Mouse (Mus musculus) kidney, postnatal 0 days (tissue): ENCODE data around the gene Tns3. TPM values are rescaled to one million over a fixed set of nuclear protein-coding genes. Genes with fewer than 3 reads are reported as not detected.

ENCODE experiments used
- ATAC-seq: fragments of 200-750 bp; cut with Nextera tagmentation; replicated peaks from 2 replicates; pipeline ENCODE4 v1.8.0; 2017; ENCODE audit warnings: low read depth, moderate number of reproducible peaks, moderate TSS enrichment, moderate library complexity; ENCODE audit not compliant: low FRiP score
- DNase-seq: peaks from one replicate; pipeline ENCODE4 v3.0.0-alpha.2; 2016; ENCODE audit warnings: low spot score
- H3K27ac ChIP-seq: fragments of 300-500 bp; sonication (generic); 2 replicates; pipeline ENCODE4 v1.5.1; 2014; ENCODE audit warnings: mild to moderate bottlenecking
- H3K27me3 ChIP-seq: fragments of 300-500 bp; sonication (generic); 2 replicates; pipeline ENCODE4 v1.6.1; 2014; ENCODE audit warnings: low read length, mixed read lengths; ENCODE audit not compliant: insufficient read depth
- H3K36me3 ChIP-seq: fragments of 300-500 bp; sonication (generic); 2 replicates; pipeline ENCODE4 v1.6.1; 2014; ENCODE audit warnings: low read length, mixed read lengths; ENCODE audit not compliant: insufficient read depth
- H3K4me1 ChIP-seq: fragments of 300-500 bp; sonication (generic); replicated peaks from 2 replicates; pipeline ENCODE4 v1.6.1; 2014; ENCODE audit warnings: antibody characterized with exemption, low read length, mixed read lengths; ENCODE audit not compliant: insufficient read depth
- H3K4me2 ChIP-seq: fragments of 300-500 bp; sonication (generic); 2 replicates; pipeline ENCODE4 v1.6.1; 2014; ENCODE audit warnings: mild to moderate bottlenecking, low read length, moderate library complexity, mixed read lengths
- H3K4me3 ChIP-seq: fragments of 300-500 bp; sonication (generic); replicated peaks from 2 replicates; pipeline ENCODE4 v1.5.1; 2014; ENCODE audit warnings: low read depth, low read length
- H3K9ac ChIP-seq: fragments of 300-500 bp; sonication (generic); 2 replicates; pipeline ENCODE4 v1.6.1; 2014; ENCODE audit warnings: low read depth, low read length
- H3K9me3 ChIP-seq: fragments of 300-500 bp; sonication (generic); replicated peaks from 2 replicates; pipeline ENCODE4 v1.6.1; 2016; ENCODE audit warnings: low read length, inconsistent platforms, mixed read lengths
- CTCF ChIP-seq: IDR thresholded peaks from 2 replicates; pipeline ENCODE4 v1.5.1; 2016; ENCODE audit warnings: antibody characterized with exemption, low read depth, mild to moderate bottlenecking, moderate library complexity
- WGBS: fragments of 180-500 bp; shearing (Covaris S2); extraction: QIAGEN DNeasy Blood & Tissue Kit; methylation state at CpG from one replicate; pipeline ENCODE4 v1.1.7; 2014; 5-methylcytosine and 5-hydroxymethylcytosine counted together
- polyA plus RNA-seq: library from polyadenylated mRNA; unstranded; fragments of >200 nt; fragmentation: Nextera tagmentation; extraction: Ambion mirVana; gene quantifications from 2 replicates; pipeline ENCODE4 v1.2.1, GENCODE M21; 2015

Tns3 gene
- polyA plus RNA-seq, 1 experiment from 2014 or later, result 17.6 TPM

- no peak for ATAC-seq
These were observed 89.8 kb downstream of the Tns3 start for GRCm38 (mm10) chr11:8574562-8574961.

GRCm38 (mm10) chr11:8572762-8573161 is 91.6 kb downstream of the Tns3 start:
- peaks cover 43% of the 10 kb centered on the region for H3K4me1 ChIP-seq

More at GRCm38 (mm10) chr11:8574562-8574961, 89.8 kb downstream of the Tns3 start:
- H3K36me3 ChIP-seq, result no peaks in the 10 kb centered on the region
- H3K27ac ChIP-seq, result no peak overlapping the region
- DNase-seq, result no peak
- peaks cover 47% of the 10 kb centered on the region for H3K4me1 ChIP-seq
- no peaks in the 10 kb centered on the region for H3K27me3 ChIP-seq
- no peak overlapping the region for H3K9ac ChIP-seq
- WGBS, result 84% methylated on average over 6 of the region's 6 CpGs
- H3K4me3 ChIP-seq, result no peak overlapping the region
- no peak for TF ChIP-seq CTCF
- H3K9me3 ChIP-seq, result no peaks in the 10 kb centered on the region
- no peak overlapping the region for H3K4me2 ChIP-seq

GRCm38 (mm10) chr11:8569232-8570028 is 94.9 kb downstream of the Tns3 start:
- Histone ChIP-seq H3K4me3 (no peak overlapping the region), H3K27ac (peak overlapping the region; percentile 76), H3K9ac (no peak overlapping the region), H3K9me3 (no peaks in the 10 kb centered on the region), H3K4me1 (peaks cover 25% of the 10 kb centered on the region; the same call in 1 of the 2 replicates), H3K27me3 (no peaks in the 10 kb centered on the region), H3K36me3 (0 out of 2 replicates have a peak, but pooled peaks cover 3% of the 10 kb centered on the region), H3K4me2 (no peak overlapping the region)
- TF ChIP-seq CTCF, result peak; percentile 27; the same call in 1 of the 2 replicates
- 15% methylated on average over 7 of the region's 7 CpGs for WGBS
- ATAC-seq (peak; percentile 77), DNase-seq (peak; percentile 73)

More at GRCm38 (mm10) chr11:8572762-8573161, 91.6 kb downstream of the Tns3 start:
- Histone ChIP-seq H3K4me2 (no peak overlapping the region), H3K27me3 (no peaks in the 10 kb centered on the region), H3K9ac (no peak overlapping the region), H3K36me3 (no peaks in the 10 kb centered on the region), H3K27ac (0 out of 2 replicates have a peak overlapping the region, but pooled peaks have one; percentile 8), H3K9me3 (no peaks in the 10 kb centered on the region), H3K4me3 (no peak overlapping the region)
- DNase-seq (no peak), ATAC-seq (no peak)
- no peak for TF ChIP-seq CTCF
- 76% methylated on average over 7 of the region's 7 CpGs for WGBS

GRCm38 (mm10) chr11:8568829-8569228 is 95.5 kb downstream of the Tns3 start:
- Histone ChIP-seq H3K9ac (no peak overlapping the region), H3K36me3 (0 out of 2 replicates have a peak, but pooled peaks cover 3% of the 10 kb centered on the region), H3K27me3 (no peaks in the 10 kb centered on the region), H3K4me2 (no peak overlapping the region), H3K27ac (peak overlapping the region; percentile 76), H3K4me1 (peaks cover 23% of the 10 kb centered on the region; the same call in 1 of the 2 replicates), H3K4me3 (no peak overlapping the region), H3K9me3 (no peaks in the 10 kb centered on the region)
- 55% methylated on average over 7 of the region's 7 CpGs for WGBS
- ATAC-seq, result no peak
- TF ChIP-seq CTCF, result no peak
- no peak for DNase-seq

GRCm38 (mm10) chr11:8566250-8566853 is 98.0 kb downstream of the Tns3 start:
- no peak for ATAC-seq
- no peak overlapping the region for H3K9ac ChIP-seq
- no peak overlapping the region for H3K4me2 ChIP-seq
- H3K27me3 ChIP-seq, result no peaks in the 10 kb centered on the region
- peak; percentile 39 for TF ChIP-seq CTCF
- no peak overlapping the region for H3K4me3 ChIP-seq
- H3K27ac ChIP-seq, result no peak overlapping the region
- H3K4me1 ChIP-seq, result 0 out of 2 replicates have a peak, but pooled peaks cover 7% of the 10 kb centered on the region
- WGBS, result 81% methylated on average over 3 of the region's 3 CpGs
- H3K9me3 ChIP-seq, result no peaks in the 10 kb centered on the region
- no peak for DNase-seq
- 0 out of 2 replicates have a peak, but pooled peaks cover 3% of the 10 kb centered on the region for H3K36me3 ChIP-seq

GRCm38 (mm10) chr11:8558761-8559282 is 105.5 kb downstream of the Tns3 start:
- no peaks in the 10 kb centered on the region for H3K9me3 ChIP-seq
- H3K36me3 ChIP-seq, result no peaks in the 10 kb centered on the region
- ATAC-seq (0 out of 2 replicates have a peak, but pooled peaks have one; percentile 19), DNase-seq (no peak)
- 59% methylated on average over 12 of the region's 12 CpGs for WGBS
- H3K4me3 ChIP-seq, result no peak overlapping the region
- no peaks in the 10 kb centered on the region for H3K27me3 ChIP-seq
- peak overlapping the region; percentile 79 for H3K27ac ChIP-seq
- no peak overlapping the region for H3K9ac ChIP-seq
- H3K4me2 ChIP-seq, result no peak overlapping the region
- H3K4me1 ChIP-seq, result peaks cover 16% of the 10 kb centered on the region
- TF ChIP-seq CTCF, result no peak
